Mouse (Mus musculus): ENCODE data around the gene Ube4b.
"Not testable (repeated sequence)": the region's sequence is repeated elsewhere in the genome, so short reads cannot be mapped to it uniquely, and the experiment has no call there.

Ube4b gene

DNA sequence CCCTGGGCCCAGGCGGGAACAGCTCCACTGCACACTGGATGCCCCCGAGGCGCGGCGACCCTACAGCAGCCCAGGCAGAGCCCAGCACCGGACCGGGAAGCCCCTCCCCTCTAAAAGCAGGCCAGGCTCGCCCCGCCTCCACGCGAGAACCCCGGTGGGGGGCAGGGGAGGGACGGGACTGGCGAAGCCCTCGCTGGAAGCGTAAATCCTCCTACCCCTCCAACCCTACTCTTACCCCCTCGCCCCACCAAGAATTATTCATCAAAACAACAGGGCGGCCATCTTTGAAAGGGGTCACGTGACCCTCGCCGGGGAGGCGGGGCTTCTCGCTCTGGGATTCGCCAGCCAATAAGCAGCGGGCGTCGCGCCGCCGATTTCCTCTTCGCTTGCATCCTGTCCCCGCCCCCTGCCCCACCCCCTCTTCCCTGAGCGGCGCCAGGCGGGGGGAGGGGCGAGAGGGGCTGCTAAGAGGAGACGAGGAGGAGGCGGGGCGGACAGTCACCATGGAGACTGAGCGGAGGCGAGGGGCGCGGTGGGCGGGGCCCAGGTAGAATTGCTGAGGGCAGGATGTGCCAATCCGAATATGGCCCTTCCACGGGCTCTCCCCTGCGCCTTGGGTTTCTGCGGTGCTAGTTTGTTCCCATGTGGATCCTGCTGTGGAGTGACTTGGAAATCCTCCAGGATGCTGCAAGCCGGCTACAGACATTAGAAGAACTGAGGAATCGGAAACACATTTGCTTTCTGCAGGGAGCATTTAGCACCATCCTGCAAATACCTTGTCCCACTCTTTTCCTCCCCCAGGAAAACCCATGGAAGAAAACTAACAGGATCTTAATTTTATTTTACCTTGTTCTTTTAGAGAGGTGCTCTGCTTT is at the start of gene Ube4b:
Gene Ube4b, minus strand, starts transcription at position 425 of the 875 bp plus-strand sequence.
- peak; percentile 100 for DNase-seq (ENCODE audit: extremely low spot score)

DNA sequence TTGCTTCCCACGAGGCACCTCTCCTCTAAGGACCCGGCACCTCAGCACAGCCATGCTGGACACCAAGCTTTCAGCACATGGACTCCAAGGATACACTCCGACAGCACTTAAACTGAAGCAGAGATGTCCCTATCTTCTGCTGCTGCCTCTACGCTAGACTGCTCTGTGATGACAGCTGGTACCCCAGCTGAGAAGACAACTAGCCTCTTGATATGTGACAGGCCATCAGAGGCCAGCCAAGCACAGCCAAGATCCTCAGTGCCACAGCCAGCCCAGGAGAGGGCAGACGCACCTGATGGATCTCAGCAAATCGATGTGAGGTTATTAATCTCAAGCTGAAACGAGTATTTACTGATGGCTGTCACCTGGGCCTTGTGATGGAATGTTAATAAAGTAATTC is 48.5 kb upstream of the Ube4b start:
- DNase-seq (ENCODE audit: extremely low spot score), result no peak

DNA sequence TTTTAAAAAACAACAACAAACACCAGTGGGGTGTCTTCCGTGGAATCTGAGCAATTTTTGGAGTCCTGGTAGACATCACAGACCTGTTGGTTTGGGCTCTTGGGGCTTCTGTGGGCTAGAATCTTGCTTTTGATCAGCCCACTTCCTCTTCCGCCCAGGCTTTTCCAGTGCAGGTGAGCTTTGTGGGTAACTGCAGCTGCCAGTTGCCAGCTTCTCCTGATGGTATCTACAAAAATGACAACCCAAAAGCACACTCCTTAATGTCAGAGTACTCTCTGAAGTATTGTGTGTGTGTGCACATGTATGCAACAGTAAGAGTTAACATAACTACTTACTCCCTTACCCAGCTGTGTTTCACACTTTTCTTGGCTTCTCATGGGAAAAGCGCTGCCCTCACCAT is 43.0 kb upstream of the Ube4b start:
- no peak for DNase-seq (ENCODE audit: extremely low spot score)

DNA sequence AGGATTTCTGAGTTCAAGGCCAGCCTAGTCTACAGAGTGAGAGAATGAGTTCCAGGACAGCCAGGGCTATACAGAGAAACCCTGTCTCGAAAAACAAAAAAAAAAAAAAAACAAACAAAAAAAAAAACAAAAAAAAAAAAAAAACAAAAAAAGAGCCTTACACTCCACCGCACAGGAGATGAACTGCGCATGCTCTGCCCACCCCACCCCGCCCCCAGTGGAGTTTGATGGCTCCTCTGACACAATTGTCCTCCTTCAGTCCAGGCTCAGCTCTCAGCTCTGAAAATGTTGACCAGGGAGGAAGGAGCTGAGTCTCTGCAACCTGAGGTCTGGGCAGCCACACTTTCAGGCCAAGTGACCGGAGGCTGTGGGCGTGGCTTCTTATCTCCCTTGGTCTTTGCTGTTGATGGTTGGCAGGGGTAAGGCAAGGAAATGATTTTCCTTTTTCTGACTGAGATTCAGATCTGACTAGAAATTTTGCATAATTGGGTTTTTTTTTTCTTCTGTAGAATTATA is 36.9 kb upstream of the Ube4b start:
- no peak for DNase-seq (ENCODE audit: extremely low spot score)

DNA sequence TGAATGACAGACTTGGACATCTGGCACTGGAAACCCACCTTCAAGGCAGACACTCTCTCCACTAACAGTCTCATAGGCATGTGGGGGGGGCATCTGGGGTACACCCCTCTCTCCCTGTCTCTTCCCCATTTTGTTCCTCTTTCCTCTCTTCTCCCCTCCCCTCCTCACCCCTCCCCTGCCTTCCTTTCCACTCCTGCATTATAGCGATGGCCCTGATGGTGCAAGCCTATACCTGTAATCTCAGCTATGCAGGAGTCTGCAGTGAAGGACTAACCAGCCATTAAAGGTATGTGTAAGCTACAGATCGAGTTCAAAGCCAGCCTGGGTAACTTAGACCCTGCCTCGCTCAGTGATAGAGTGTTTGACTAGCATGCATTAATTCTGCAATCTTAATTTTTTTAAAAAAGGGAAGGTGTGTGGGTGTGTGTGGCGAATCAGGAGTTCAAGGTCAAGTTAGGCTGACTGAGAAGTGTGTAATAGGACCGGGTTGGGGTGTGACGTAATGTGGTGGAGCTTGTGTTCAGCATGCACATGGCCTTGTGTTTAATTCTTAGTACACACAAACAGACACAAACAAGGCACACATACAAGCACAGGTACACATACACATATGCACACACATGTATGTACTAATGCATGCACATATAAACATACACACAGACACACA is 35.9 kb upstream of the Ube4b start:
- DNase-seq (ENCODE audit: extremely low spot score), result no peak

DNA sequence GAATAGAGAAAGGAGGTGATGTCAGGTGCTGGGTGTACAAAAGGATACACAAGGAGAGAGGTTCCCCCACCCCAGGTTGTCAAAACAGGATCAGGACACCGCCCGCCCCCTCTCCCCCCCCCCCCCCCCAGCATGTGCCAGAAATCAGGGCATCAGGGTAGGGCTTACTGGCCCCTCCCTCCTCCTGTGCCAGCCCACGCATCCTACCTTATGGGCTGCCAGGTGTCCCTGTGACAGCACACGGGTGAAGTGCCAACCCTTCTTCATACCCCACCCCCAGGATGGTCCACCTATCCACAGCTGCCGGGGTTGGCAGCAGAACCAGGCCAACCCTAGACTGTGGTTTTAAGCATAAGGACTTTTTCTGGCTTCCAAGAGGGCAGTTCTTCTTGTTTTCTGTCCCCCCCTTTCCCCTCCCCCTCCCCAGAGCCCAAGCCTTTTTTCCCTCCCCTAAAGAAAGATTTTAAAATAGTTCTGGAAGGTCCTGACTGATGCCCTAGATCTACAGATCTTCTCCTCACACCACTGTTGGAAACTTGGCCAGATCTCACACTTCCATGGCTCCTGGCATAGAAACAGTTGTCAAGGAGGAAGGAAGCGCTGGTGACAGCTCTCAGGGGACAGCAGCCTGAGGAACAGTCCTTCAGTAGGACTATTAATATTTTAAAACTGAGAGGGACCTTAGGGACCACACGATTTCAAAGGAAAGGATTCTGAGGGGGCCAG is 35.2 kb upstream of the Ube4b start:
- no peak for DNase-seq (ENCODE audit: extremely low spot score)

DNA sequence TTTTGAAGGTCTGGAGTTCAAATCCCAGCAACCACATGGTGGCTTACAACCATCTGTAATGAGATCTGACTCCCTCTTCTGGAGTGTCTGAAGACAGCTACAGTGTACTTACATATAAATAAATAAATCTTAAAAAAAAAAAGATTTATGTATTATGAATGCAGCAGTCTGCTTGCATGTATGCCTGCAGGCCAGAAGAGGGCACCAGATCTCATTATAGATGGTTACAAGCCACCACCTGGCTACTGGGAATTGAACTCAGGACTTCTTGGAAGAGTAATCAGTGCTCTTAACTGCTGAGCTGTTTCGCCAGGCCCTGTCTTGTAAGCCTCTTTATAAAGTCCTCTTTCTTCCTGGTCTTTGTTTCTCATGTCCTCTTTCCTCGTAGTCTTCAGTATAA is 33.9 kb upstream of the Ube4b start:
- not testable (repeated sequence) for DNase-seq (ENCODE audit: extremely low spot score)

DNA sequence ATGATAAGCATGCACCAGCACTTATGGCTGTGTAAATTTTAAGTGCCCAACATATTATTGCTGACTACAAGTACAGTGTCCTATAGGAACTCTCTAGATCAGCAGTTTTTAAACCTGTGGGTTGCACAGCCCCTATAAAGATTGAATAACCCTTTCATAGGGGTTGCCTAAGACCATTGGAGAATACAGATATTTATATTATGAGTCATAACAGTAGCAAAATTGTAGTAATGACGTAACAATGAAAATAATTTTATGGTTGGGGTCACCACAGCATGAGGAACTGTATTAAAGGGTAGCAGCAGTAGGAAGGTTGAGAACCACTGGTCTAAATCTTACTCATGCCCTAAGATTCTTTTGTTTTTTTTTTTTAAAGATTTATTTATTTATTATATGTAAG is 32.9 kb upstream of the Ube4b start:
- DNase-seq (ENCODE audit: extremely low spot score), result no peak

DNA sequence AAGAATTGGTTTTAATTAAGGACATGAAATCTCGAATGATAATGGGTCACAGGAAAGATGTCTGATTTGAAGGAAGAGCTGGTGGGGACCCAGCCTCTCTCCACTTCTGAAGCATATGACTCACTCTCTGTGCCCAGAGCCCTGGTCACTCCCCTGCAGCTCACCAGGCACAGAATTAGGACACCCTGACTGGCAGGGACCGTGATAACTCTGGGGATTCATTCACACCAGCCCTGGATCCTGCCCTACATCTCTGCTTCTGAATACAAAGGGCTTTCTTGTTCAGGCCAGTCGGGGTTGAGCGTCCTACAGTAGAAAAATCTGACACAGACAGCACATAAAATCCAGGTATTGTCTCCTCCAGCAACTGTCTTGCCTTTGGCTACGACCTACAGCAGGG is 32.0 kb upstream of the Ube4b start:
- DNase-seq (ENCODE audit: extremely low spot score), result no peak

DNA sequence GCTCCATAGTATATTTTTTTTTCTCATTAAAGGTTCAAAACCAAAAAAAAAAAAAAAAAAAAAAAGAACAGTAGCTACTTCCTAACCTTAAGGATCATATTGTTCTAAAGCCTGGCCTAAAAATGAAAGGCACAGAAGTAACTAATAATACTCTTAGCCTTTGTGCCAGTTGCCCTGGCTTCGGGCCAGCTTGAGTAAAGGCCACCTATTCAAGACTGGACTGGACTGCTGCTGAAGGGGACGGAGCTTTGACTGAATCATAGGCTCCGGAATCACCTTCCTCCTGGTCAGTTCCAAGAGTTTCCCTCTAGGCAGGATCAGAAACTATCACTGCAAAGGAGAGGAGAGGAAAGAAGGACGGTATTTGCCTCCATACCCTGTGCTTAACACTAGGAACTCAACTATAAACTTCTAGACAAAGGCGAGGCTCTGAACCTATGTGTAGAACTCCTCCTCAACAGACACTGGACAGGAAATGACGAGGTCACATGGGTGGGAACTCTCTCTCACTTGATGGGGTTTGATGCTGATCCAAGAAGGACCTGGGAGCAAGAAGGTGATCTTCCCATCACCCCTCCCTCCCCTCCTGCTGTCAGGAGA is 31.4 kb upstream of the Ube4b start:
- no peak for DNase-seq (ENCODE audit: extremely low spot score)

DNA sequence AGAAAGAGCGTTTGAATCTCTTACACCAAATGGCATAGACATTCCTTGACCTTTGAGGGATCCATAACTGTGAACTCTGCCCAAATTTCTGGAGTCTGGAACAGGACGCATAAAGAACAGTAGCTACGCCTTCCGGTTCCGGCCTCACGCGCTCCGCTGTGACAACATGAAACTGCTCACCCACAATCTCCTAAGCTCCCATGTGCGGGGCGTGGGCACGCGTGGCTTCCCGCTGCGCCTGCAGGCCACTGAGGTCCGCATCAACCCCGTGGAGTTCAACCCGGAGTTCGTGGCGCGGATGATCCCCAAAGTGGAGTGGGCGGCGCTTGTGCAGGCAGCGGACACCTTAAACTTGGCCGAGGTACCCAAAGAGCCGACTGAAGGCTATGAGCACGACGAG is 30.6 kb upstream of the Ube4b start:
- not testable (repeated sequence) for DNase-seq (ENCODE audit: extremely low spot score)

DNA sequence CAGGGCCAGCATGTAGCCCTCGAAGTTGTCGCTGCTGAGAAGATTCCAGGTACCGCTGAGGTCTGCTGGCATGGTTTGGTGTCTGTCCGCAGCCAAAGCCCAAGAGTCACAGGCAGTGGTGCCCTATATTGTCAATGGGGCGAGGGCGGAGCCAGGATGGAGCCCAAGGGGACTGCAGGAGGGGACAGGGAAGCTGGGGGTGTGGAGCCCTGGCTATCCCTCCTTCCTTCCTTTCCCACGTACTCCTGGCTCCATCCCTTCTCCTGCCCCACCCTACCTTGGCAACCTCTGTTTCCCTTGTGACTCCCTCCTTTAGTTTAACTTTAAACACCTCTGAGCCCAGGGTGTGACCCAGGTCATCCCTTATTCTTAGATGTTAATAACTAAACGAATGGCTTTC is 28.3 kb upstream of the Ube4b start, which contains the start of gene Rbp7:
Gene Rbp7, minus strand, starts transcription at position 100 of the 400 bp plus-strand sequence.
- no peak for DNase-seq (ENCODE audit: extremely low spot score)

DNA sequence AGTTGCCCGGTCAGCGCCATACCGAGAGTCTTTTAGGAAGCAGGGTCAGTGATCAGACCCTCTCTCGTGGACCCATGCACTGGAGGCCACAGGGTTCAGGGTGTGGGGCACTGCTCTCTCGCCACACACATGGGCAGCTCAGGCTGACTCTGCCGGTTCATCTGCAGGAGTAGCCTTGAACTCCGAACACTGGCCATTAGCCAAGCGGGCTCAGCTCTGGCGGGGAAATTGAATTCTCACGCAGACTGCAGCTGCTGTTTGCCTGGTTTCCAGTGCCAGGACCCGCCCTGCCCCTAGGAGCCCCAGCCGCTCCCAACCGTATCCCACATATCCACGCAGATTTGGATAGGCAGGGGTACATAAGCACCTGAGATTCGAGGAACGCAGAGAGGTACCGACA is 27.7 kb upstream of the Ube4b start:
- DNase-seq (ENCODE audit: extremely low spot score), result no peak

DNA sequence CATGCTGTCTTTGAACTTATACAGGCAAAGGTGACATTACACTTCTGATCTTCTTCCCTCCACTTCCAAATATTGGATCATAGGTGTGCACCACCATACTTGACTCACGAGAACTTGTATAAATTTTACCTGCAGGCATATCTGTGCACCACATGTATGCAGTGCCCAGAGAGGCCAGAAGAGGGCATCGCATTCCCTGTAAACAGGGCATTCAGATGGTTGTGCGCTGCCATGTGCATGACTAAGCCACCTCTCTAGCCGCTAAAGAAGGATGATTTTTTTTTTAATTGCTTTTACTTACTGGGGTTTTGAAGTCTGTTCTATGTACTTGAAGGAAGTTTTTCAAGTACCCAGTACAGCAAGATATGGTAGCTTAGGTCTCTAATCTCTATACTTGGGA is 27.1 kb upstream of the Ube4b start:
- DNase-seq (ENCODE audit: extremely low spot score), result no peak

DNA sequence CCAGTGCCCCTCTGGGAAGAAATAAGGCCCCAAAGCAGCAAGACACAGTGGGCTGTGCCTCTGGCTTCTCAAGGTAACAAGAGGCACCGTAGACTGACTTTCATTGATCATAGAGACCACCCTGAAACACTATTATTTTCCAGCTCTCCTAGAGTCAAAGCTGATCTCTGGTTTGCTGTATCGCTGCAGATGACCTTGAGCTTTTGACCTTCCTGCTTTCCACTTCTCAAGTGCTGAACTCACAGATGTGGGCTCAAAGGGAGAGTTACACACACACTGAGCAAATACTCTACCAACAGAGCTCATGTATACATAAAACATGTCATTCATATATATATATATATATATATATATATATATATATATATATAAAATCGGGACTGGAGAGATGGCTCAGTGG is 24.1 kb upstream of the Ube4b start:
- DNase-seq (ENCODE audit: extremely low spot score), result no peak

DNA sequence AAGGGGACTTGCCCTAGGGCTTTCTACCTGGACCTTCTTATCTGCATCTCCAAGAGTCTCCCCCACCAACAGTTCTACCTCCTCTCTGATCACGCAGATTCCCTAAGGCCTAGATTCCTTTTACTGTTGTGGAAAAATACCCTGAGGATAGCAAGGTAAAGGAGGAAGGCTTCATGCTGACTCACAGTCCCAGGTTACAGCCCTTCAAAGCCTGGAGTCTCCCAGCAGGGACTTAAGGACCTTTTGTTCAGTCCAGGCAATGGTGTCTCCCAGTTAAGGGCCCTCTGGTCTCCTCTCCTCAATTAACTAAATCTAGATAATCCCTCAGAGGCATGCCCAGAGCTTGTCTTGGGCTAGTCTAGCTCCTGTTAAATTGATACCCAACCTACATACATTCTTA is 19.8 kb upstream of the Ube4b start:
- no peak for DNase-seq (ENCODE audit: extremely low spot score)

DNA sequence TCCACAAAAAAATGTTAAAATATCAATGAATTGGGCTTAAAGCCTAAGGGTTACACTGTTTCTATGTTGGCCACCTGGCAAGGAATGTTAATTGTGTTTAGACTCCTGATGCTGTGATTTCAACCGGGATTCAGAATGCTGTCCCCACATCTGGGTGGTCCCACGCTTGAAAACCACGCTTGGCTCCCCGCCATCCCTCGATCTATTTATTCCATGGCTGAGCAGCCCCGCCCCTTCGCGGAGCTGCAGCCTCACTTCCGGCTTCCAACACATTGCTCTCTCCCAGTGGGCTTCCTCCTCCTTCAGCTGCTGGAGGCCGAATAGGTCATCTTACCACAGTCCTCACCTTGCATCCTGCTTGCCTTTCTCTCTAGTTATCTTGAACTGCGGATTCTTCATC is 19.3 kb upstream of the Ube4b start:
- peak; percentile 77 for DNase-seq (ENCODE audit: extremely low spot score)

DNA sequence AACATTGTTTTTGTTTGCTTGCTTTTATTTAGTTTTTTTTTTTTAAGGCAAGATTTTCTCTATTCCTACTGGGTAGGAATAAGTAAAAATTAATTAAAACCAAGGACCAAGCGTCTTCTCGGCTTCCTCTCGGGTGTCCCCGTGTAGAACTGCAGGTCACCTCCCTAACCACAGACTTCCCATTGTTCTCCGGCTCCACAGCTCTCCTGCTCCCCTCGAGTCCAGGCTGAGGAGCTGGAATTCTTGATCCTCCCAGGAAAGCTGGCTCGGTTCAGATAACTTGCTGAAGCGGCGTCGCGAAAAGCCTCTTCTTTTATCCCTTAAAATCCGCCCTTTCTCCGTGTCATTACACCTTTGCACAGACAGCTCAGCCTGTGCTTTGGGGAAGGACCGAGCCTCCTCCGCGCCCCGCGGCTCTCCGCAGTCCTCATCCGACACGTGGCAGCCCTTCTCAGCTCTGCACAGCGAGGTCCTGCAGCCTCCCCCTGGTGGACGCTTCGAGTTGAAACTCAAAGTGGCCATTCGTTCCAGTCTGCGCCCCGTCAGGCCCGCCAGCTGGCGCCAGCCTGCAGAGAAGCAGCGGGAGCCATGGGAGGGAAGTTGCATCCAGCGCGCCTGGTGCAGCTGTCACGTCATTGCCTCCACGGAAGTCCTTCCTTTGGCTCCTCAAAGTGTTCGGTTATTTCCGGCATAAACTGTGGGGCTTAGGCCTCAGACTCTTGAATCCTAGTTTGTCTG is 18.6 kb upstream of the Ube4b start:
- peak; percentile 96 for DNase-seq (ENCODE audit: extremely low spot score)

DNA sequence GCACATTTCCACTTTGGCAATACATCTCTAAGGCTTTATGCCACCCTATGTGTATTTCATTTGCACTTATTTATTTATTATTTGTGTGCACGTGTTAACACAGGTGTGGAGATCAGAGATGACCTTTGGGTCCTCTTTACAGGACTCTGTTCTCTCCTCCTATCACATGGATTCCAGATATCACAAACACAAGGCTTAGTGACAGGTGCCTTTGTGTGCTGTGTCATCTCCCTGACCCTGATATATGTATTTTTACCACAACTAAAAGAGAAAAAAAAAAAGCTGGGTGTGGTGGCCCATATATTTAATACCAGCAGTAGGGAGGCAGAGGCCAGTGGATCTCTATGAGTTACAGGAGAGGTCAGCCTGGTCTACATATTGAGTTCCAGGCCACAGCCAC is 17.9 kb upstream of the Ube4b start:
- DNase-seq (ENCODE audit: extremely low spot score), result no peak

DNA sequence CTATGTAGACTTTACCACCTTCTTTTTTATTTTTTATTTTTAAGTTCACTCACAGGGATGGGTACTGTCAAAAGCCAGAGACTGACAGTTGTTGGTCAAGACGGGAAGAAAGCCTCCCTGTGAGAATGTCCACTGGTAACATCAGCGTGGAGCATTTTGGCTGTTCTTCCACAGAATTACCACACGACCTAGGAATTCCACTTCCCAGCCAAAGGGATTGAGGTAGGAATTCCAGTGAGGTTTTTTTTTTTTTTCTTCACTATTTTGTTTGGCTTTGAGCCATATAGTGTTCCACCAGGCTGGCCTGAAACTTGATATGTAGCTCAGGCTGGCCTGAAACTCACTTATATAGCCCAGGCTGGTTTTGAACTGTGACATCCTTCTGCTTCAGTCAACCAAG is 15.9 kb upstream of the Ube4b start:
- no peak for DNase-seq (ENCODE audit: extremely low spot score)

DNA sequence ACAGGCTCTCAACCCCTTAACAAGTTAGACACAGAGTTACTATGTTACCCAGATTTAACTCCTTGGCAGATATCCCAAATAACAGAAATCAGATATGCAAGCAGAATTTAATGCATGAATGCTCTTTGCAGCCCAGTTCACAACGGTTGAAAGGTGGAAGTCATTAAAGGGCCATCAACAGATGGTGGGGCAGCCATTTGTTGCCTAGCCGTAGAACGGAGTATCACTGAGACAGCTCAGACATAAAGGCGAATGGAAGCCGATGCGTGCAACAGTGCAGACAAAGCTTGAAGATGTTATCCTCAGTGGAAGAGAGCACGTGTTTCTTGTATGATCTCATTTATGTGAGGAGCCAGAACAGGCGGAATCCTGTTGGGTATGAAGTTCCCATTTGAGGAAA is 14.0 kb upstream of the Ube4b start:
- no peak for DNase-seq (ENCODE audit: extremely low spot score)
